Mouse (Mus musculus) heart, embryonic 13.5 days (tissue): ENCODE measurements at regions not wholly inside any gene's neighbourhood (a gene's known extent, or its start where the extent isn't known, plus 50 kb on each side); places are given as distances from the start of the nearest gene placed in this dataset.

Experiments used
- ATAC-seq: fragments of 200-750 bp; cut with Nextera tagmentation; 2 replicates; pipeline ENCODE4 v1.8.0; 2017; ENCODE audit warnings: moderate TSS enrichment; ENCODE audit not compliant: insufficient number of reproducible peaks, low FRiP score, low TSS enrichment; ENCODE audit errors: extremely low read depth
- H3K27ac ChIP-seq: fragments of 300-500 bp; sonication (generic); replicated peaks from 2 replicates; pipeline ENCODE4 v1.5.1; 2015; ENCODE audit warnings: moderate library complexity, mild to moderate bottlenecking, inconsistent platforms
- H3K27me3 ChIP-seq: fragments of 300-500 bp; sonication (generic); replicated peaks from 2 replicates; pipeline ENCODE4 v1.6.1; 2015; ENCODE audit warnings: mild to moderate bottlenecking, inconsistent platforms
- H3K36me3 ChIP-seq: fragments of 300-500 bp; sonication (generic); 2 replicates; pipeline ENCODE4 v1.6.1; 2015; ENCODE audit warnings: mild to moderate bottlenecking, inconsistent platforms
- H3K4me1 ChIP-seq: fragments of 300-500 bp; sonication (generic); 2 replicates; pipeline ENCODE4 v1.6.1; 2015; ENCODE audit warnings: inconsistent platforms
- H3K4me2 ChIP-seq: fragments of 300-500 bp; sonication (generic); 2 replicates; pipeline ENCODE4 v1.6.1; 2015; ENCODE audit warnings: inconsistent platforms, mild to moderate bottlenecking, moderate library complexity
- H3K4me3 ChIP-seq: fragments of 300-500 bp; sonication (generic); 2 replicates; pipeline ENCODE4 v1.5.1; 2015; ENCODE audit warnings: moderate library complexity, mild to moderate bottlenecking, inconsistent platforms
- H3K9ac ChIP-seq: fragments of 300-500 bp; sonication (generic); 2 replicates; pipeline ENCODE4 v1.6.1; 2015; ENCODE audit warnings: inconsistent platforms, mild to moderate bottlenecking, moderate library complexity
- H3K9me3 ChIP-seq: fragments of 300-500 bp; sonication (generic); 2 replicates; pipeline ENCODE4 v1.6.1; 2016; ENCODE audit warnings: inconsistent platforms
- WGBS: fragments of 180-500 bp; shearing (Covaris S2); methylation state at CpG from one replicate; pipeline ENCODE4 v1.1.7; 2015; ENCODE audit warnings: mixed read lengths; 5-methylcytosine and 5-hydroxymethylcytosine counted together

DNA sequence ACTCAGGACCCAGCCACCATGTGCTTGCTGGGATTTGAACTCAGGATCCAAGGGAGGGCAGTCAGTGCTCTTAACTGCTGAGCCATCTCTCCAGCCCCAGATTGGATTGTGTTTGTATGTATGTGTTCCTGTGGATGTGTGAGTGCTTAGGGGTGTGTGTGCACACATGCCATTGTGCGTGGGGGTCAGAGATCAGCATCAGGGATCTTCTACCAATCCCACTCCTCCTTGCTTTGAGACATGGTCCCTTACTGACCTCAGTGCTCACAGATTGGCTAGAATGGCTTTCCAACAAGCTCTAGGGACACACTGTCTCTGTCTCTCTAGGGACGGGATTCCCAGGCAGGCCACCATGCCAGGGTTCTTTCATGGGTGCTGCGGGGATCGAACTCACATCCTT is 83.1 kb upstream of the Cpsf6 start:
- H3K27me3 ChIP-seq, result 0 out of 2 replicates have a peak, but pooled peaks cover 4% of the 10 kb centered on the region
- no peak for ATAC-seq
- no peak overlapping the region for H3K4me3 ChIP-seq
- H3K36me3 ChIP-seq, result no peaks in the 10 kb centered on the region
- H3K9ac ChIP-seq, result no peak overlapping the region
- H3K4me1 ChIP-seq, result peaks cover 13% of the 10 kb centered on the region
- H3K9me3 ChIP-seq, result no peaks in the 10 kb centered on the region
- H3K4me2 ChIP-seq, result no peak overlapping the region
- H3K27ac ChIP-seq, result no peak overlapping the region
- WGBS, result 92% methylated on average over 4 of the region's 4 CpGs

DNA sequence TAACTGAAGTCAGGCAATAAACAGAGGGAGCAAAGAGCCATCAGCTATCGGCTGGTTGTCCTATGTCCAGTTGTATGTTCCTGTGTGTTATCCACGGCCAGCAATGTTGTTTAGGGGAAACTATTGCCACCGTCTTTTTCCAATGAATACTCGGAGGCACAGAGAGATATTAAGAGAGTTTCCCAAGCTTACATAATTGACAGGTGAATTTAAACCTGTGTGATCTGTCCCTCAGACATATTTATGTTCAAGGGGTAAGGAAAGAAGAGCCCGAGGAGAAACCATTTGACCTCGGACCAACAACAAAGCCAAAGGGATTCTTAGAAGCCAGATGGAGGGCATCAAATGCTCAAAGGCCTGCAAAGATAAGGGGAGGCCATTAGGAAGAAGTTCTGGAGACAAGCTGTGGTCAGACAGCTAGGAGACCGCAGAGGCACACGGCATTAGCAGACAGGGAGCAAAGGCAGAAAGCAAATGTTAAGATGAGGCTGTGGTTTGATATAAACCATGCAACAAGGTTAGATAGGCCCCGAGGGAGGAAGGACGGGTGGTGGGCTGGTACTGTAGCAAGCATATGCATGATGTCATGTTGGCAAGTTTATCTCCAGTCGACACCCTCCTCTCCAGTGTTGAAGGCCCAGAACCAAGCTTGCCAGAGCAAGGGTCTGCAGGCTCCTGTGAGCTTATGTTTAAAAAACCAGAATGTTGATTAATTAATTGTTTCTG is 82.1 kb upstream of the Cpsf6 start:
- Histone ChIP-seq H3K9me3 (no peaks in the 10 kb centered on the region), H3K27me3 (peaks cover 4% of the 10 kb centered on the region; the same call in 1 of the 2 replicates), H3K4me1 (peaks cover 13% of the 10 kb centered on the region), H3K4me3 (no peak overlapping the region), H3K4me2 (no peak overlapping the region), H3K36me3 (no peaks in the 10 kb centered on the region), H3K27ac (no peak overlapping the region), H3K9ac (no peak overlapping the region)
- ATAC-seq, result no peak
- 31% methylated on average over 11 of the region's 11 CpGs for WGBS

DNA sequence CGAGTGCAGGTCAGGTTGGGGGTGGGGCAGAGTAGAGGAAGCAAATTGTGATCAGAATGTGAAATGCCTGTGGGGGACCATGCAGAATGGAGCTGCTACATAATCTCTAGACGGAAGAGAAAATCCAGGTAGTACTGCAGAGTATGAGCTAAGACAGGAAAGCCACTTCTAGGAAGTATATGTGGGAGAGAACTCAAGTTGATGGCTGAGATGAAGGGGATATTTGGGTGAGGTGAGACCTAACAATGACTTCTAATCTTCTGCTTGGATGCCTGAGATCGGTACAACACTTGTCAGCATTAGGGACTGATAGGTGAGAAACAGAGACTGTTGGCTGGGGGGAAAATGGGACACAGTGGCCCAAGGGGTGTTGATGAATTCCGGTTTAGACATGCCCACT is 81.4 kb upstream of the Cpsf6 start:
- Histone ChIP-seq H3K4me1 (peaks cover 13% of the 10 kb centered on the region), H3K4me3 (no peak overlapping the region), H3K9ac (no peak overlapping the region), H3K9me3 (no peaks in the 10 kb centered on the region), H3K4me2 (no peak overlapping the region), H3K36me3 (no peaks in the 10 kb centered on the region), H3K27ac (no peak overlapping the region), H3K27me3 (peaks cover 6% of the 10 kb centered on the region; the same call in 1 of the 2 replicates)
- WGBS, result 61% methylated on average over 4 of the region's 4 CpGs
- no peak for ATAC-seq

DNA sequence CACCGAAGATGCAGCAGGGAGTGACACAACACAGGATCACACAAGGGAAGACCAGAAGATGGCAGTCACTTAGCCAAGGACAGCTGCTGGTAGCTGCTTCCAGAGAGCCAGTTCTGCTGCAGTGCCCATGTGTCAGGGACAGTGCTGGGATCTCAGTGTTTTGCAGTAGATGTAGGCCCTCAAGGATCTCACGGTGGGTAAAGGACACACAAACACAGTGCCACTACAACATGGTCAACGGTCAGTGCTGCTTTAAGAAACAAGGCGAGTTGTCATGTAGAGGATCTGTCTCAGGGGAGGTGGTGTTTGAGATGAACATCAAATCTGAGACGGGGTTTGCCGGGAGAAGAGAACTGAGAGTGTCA is 80.5 kb upstream of the Cpsf6 start:
- no peak overlapping the region for H3K9ac ChIP-seq
- H3K36me3 ChIP-seq, result no peaks in the 10 kb centered on the region
- peaks cover 13% of the 10 kb centered on the region for H3K4me1 ChIP-seq
- H3K27ac ChIP-seq, result no peak overlapping the region
- H3K4me3 ChIP-seq, result no peak overlapping the region
- WGBS, result 85% methylated on average over 6 of the region's 6 CpGs
- H3K9me3 ChIP-seq, result no peaks in the 10 kb centered on the region
- ATAC-seq, result no peak
- H3K27me3 ChIP-seq, result peaks cover 6% of the 10 kb centered on the region; the same call in 1 of the 2 replicates
- no peak overlapping the region for H3K4me2 ChIP-seq

DNA sequence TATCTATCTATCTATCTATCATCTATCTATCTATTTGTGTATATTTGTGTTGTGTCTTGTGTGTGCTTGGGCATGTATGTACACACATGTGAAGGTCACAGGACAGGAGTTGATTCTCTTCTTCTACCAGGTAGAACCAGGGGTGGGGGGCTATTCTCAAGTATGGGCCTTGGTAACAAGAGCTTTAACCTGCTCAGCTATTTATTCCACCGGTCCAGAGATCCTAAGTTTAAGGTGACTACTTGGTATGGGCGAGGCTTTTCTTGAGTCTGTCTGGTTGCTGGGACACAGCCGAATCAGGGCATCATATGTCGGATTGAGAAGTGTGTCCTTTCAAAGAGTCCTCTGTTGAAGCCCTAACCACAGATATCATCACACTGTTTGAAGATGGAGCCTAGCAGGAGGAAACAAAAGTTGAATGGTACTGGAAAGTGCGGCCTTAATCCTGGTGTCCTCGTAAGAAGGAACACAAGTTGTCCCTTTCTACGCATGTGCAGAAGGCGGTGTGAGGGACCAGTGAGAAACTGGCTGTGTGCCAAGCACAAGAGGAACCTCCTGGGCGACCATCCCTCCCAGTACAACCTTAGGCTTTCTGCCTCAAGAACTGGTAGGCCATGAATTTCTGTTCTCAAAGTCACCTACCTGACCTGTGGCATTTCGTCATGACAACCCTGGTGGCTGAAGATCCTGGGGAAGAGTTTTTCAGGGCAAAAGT is 80.0 kb upstream of the Cpsf6 start:
- H3K27ac ChIP-seq, result no peak overlapping the region
- no peaks in the 10 kb centered on the region for H3K9me3 ChIP-seq
- H3K4me2 ChIP-seq, result no peak overlapping the region
- no peak overlapping the region for H3K4me3 ChIP-seq
- no peaks in the 10 kb centered on the region for H3K36me3 ChIP-seq
- peaks cover 6% of the 10 kb centered on the region; the same call in 1 of the 2 replicates for H3K27me3 ChIP-seq
- WGBS, result 81% methylated on average over 10 of the region's 10 CpGs
- no peak overlapping the region for H3K9ac ChIP-seq
- no peak for ATAC-seq
- peaks cover 13% of the 10 kb centered on the region for H3K4me1 ChIP-seq

DNA sequence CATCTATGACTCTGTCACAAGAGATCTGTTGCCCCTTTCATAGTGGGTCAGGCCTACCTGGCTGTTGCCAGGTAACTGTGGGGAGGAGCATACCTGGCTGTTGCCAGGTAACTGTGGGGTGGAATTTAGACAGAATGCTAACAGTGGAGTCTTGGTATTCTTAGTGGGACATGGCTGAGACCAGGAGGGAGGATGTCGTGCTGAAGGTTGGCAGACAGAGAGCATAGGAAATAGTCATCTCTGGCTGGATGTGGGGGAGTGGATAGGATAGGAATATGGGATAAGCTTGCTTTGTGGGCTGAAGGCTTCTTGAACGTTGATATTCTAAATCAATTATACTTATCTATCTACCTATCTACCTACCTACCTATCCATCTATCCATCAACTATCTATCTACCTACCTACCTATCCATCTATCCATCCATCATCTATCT is 79.2 kb upstream of the Cpsf6 start:
- no peak overlapping the region for H3K4me2 ChIP-seq
- peaks cover 6% of the 10 kb centered on the region; the same call in 1 of the 2 replicates for H3K27me3 ChIP-seq
- no peak overlapping the region for H3K4me3 ChIP-seq
- WGBS, result 61% methylated on average over 2 of the region's 2 CpGs
- H3K4me1 ChIP-seq, result peaks cover 13% of the 10 kb centered on the region
- ATAC-seq, result no peak
- no peak overlapping the region for H3K9ac ChIP-seq
- no peak overlapping the region for H3K27ac ChIP-seq
- H3K36me3 ChIP-seq, result no peaks in the 10 kb centered on the region
- H3K9me3 ChIP-seq, result no peaks in the 10 kb centered on the region

- H3K4me1 ChIP-seq, result peaks cover 13% of the 10 kb centered on the region
- ATAC-seq, result no peak
- no peak overlapping the region for H3K4me2 ChIP-seq
- 78% methylated on average over 11 of the region's 11 CpGs for WGBS
- no peaks in the 10 kb centered on the region for H3K9me3 ChIP-seq
- no peak overlapping the region for H3K27ac ChIP-seq
- no peaks in the 10 kb centered on the region for H3K36me3 ChIP-seq
- no peak overlapping the region for H3K4me3 ChIP-seq
- peaks cover 6% of the 10 kb centered on the region; the same call in 1 of the 2 replicates for H3K27me3 ChIP-seq
- no peak overlapping the region for H3K9ac ChIP-seq
Measured at GRCm38 (mm10) chr10:117458271-117459040, 78.6 kb upstream of the Cpsf6 start.

- Histone ChIP-seq H3K4me3 (no peak overlapping the region), H3K4me1 (peaks cover 17% of the 10 kb centered on the region), H3K36me3 (no peaks in the 10 kb centered on the region), H3K4me2 (no peak overlapping the region), H3K9me3 (no peaks in the 10 kb centered on the region), H3K9ac (no peak overlapping the region), H3K27me3 (peaks cover 6% of the 10 kb centered on the region; the same call in 1 of the 2 replicates), H3K27ac (no peak overlapping the region)
- no peak for ATAC-seq
- 53% methylated on average over 2 of the region's 2 CpGs for WGBS
Measured at GRCm38 (mm10) chr10:117457701-117457950, 77.8 kb upstream of the Cpsf6 start.

DNA sequence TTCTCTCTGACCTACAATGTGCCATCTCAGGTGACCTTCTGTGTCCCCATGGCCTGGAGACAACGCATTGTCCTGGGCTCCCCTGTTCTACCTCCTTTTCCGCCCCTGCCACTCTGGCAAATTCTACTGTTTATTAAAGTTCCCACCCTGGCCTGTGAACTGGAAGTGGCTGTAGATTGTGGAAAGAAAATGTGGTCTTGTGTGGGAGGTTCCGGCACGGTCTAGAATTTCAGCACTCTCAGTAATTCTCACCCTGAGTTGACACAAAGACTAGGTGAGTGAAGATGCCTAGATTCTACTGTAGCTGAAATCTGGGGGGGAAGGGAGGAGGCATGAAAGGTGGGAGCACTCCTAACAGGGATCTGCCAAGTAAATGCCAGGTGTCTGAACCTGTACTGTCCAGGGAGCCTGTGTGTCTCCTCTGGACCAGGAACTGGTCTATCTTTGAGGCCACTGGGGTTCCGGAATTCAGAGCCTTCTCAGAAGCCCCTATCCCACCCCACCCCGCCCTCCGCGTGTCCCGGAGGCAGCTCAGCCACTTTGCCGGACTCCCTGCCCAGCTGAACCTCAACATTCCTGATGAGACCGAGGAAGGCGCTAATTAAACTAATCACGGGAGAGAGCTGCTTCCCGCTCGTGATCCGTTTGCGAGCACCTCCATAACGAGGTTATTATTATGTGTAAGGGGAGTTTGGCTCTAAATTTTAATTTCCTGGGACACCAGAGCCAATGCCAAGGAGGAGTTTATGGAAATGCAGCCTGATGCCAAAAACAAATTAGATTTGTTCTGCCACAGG is 77.3 kb upstream of the Cpsf6 start:
- Histone ChIP-seq H3K27ac (no peak overlapping the region), H3K4me2 (no peak overlapping the region), H3K27me3 (peaks cover 6% of the 10 kb centered on the region; the same call in 1 of the 2 replicates), H3K9ac (no peak overlapping the region), H3K36me3 (no peaks in the 10 kb centered on the region), H3K4me1 (peaks cover 18% of the 10 kb centered on the region), H3K4me3 (no peak overlapping the region), H3K9me3 (no peaks in the 10 kb centered on the region)
- WGBS, result 51% methylated on average over 18 of the region's 18 CpGs
- no peak for ATAC-seq

DNA sequence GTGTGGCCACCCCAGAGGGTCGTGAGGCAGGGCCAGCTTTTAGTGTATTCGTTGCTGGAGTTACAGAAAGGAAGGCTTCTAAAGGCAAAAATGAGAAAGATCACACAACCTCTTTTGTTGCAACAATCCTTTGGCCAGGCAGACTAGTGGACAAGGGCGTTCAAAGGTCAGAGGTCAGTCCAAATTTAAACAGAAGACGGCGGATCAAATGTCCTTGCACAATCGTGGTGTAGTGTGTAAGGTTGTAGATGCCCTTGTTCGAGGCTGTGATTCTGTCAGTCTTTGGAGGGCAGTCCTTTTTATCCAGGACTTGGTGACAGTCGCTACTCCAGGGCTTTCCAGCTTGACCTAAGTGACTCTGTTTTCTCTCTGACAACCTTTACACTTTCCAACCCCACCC is 76.6 kb upstream of the Cpsf6 start:
- peaks cover 6% of the 10 kb centered on the region; the same call in 1 of the 2 replicates for H3K27me3 ChIP-seq
- 66% methylated on average over 8 of the region's 8 CpGs for WGBS
- ATAC-seq, result no peak
- peaks cover 12% of the 10 kb centered on the region for H3K4me1 ChIP-seq
- H3K27ac ChIP-seq, result no peak overlapping the region
- no peak overlapping the region for H3K9ac ChIP-seq
- no peaks in the 10 kb centered on the region for H3K36me3 ChIP-seq
- H3K4me2 ChIP-seq, result no peak overlapping the region
- H3K4me3 ChIP-seq, result no peak overlapping the region
- H3K9me3 ChIP-seq, result no peaks in the 10 kb centered on the region
